Mouse (Mus musculus) left cerebral cortex, adult 11 months (tissue): ENCODE results near the gene Tnpo1.
A peak's percentile ranks its signal among the peaks of the same experiment; 100 is the strongest.
"Not testable (repeated sequence)": the region's sequence is repeated elsewhere in the genome, so short reads cannot be mapped to it uniquely, and the experiment has no call there.

Experiments used
- DNase-seq: peaks from one replicate; pipeline ENCODE4 v3.0.0; 2022; ENCODE audit warnings: low spot score

Gene Tnpo1

GRCm38 (mm10) chr13:98818205-98818604 lies 108.0 kb downstream of the Tnpo1 start:
- DNase-seq = no peak

- DNase-seq = no peak
Measured at GRCm38 (mm10) chr13:98817766-98818165, 108.4 kb downstream of the Tnpo1 start.

GRCm38 (mm10) chr13:98816981-98817660 lies 109.1 kb downstream of the Tnpo1 start:
- DNase-seq = not testable (repeated sequence)

GRCm38 (mm10) chr13:98816571-98816970 lies 109.6 kb downstream of the Tnpo1 start:
- DNase-seq = no peak

GRCm38 (mm10) chr13:98815147-98815785 lies 110.9 kb downstream of the Tnpo1 start, which contains the start of gene Fcho2:
Gene Fcho2, minus strand, starts transcription at chr13:98815449.
- DNase-seq = peak; percentile 93

- DNase-seq = no peak
Measured at GRCm38 (mm10) chr13:98814275-98815040, 111.7 kb downstream of the Tnpo1 start.

GRCm38 (mm10) chr13:98813596-98814274 lies 112.4 kb downstream of the Tnpo1 start:
- DNase-seq = no peak

GRCm38 (mm10) chr13:98813167-98813566 lies 113.0 kb downstream of the Tnpo1 start:
- no peak for DNase-seq

GRCm38 (mm10) chr13:98812285-98812684 lies 113.9 kb downstream of the Tnpo1 start:
- no peak for DNase-seq

- no peak for DNase-seq
Measured at GRCm38 (mm10) chr13:98810143-98810542, 116.0 kb downstream of the Tnpo1 start.

- no peak for DNase-seq
Measured at GRCm38 (mm10) chr13:98809087-98809486, 117.1 kb downstream of the Tnpo1 start.

- DNase-seq = no peak
Measured at GRCm38 (mm10) chr13:98804480-98804879, 121.7 kb downstream of the Tnpo1 start.

- DNase-seq = no peak
Measured at GRCm38 (mm10) chr13:98803699-98804098, 122.5 kb downstream of the Tnpo1 start.

GRCm38 (mm10) chr13:98802957-98803356 lies 123.2 kb downstream of the Tnpo1 start:
- DNase-seq = no peak

GRCm38 (mm10) chr13:98795511-98795910 lies 130.7 kb downstream of the Tnpo1 start:
- DNase-seq = no peak

- DNase-seq = no peak
Measured at GRCm38 (mm10) chr13:98792864-98793263, 133.3 kb downstream of the Tnpo1 start.

- no peak for DNase-seq
Measured at GRCm38 (mm10) chr13:98791693-98792092, 134.5 kb downstream of the Tnpo1 start.
